Mouse (Mus musculus) lung, postnatal 0 days (tissue): ENCODE results near the gene Dcst1.

Experiments
- CTCF ChIP-seq: IDR thresholded peaks from 2 replicates; pipeline ENCODE4 v1.5.1; 2016; ENCODE audit warnings: antibody characterized with exemption, mild to moderate bottlenecking
- EP300 ChIP-seq: IDR thresholded peaks from 2 replicates; pipeline ENCODE4 v1.6.1; 2016; ENCODE audit warnings: antibody characterized with exemption, mild to moderate bottlenecking, control low read depth

GRCm38 (mm10) chr3:89330346-89330745, 34.7 kb downstream of the Dcst1 start:
- TF ChIP-seq CTCF (no peak), EP300 (no peak)
